Mouse (Mus musculus): ENCODE results near the gene Ift57. TPM values are rescaled to one million over a fixed set of nuclear protein-coding genes. Genes with fewer than 3 reads are reported as not detected.

Gene Ift57
- total RNA-seq, 2 experiments from 2014 or later = 7.9 to 8.6 TPM

DNA sequence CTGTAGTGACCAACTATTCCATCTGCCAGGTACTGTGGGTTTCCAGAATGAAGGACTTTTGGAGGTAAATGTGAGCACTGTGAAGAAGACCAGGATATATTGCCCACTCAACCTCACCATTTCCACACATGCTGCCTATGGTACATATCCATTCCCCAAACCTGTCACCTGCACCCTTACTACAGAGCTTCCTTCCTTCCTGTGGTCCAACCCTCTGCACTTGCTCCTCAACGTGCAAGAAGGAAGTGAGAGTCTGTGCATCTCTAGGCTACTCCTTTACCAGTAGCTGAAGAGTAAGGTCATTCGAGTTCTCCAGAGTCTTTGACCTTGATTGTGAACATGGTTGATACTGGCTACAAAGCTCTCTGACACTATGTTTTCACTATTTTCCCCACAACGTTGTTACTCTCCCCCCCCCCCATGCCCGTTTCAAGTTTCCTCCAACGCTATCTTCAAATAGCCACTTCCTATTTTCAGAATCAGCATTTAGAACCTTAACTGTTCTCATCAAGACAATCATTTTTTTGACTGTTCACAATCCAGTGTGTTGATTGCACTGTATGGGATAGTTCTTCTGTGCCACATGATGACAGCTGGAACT, 82.6 kb downstream of the Ift57 start:
- intact Hi-C loops (cut with DNase I) = no loop called here

DNA sequence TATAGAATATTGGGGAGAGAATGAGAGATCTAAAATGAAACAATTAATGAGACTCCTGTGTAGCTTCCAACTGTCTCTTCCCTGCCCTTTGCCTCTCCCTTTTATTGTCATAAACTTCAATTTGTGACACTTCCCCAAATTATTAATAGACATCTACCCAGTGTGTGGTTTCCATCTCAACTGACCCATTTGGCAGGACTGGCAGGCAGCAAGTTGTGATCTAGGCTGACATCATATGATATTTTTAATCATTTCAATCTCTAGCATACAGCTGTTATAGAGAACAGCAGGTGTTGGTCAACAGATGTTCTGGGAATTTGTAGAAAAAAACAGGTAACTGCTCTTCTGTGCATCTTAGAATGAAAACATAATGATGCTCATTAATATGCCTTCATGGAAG, 84.3 kb downstream of the Ift57 start:
- no peak overlapping the region for H3K4me3 ChIP-seq
- no peak for TF ChIP-seq CTCF (IDR thresholded peaks at IDR 0.05)
- intact Hi-C loops (cut with DNase I) = no loop called here
- no peak overlapping the region for H3K27ac ChIP-seq
- DNase-seq = no peak

More for the DNA sequence above, 82.6 kb downstream of the Ift57 start:
- no peak for DNase-seq
- H3K4me3 ChIP-seq = no peak overlapping the region
- no peak overlapping the region for H3K27ac ChIP-seq
- no peak for TF ChIP-seq CTCF (IDR thresholded peaks at IDR 0.05)

DNA sequence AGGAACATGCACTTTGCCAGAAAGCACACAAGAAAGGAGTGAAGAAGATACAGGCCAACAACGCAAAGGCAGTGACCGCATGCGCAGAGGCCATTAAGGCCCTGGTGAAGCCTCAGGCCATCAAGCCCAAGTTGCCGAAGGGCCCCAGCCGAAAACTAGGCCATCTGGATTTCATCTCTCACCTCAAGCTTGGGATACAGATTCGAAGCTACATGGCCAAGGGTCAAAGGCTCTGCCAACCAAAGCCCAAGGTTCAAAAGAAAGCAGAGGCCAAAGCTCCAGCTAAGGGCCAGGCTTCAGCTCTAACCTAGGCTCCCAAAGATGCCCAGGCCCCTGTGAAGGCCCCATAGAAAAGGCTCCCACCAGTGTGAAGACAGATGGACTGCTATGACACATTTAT, 87.1 kb downstream of the Ift57 start:
- DNase-seq = no peak
- no peak for TF ChIP-seq CTCF (IDR thresholded peaks at IDR 0.05)
- intact Hi-C loops (cut with DNase I) = no loop called here
- Histone ChIP-seq H3K27ac (no peak overlapping the region), H3K4me3 (no peak overlapping the region)

DNA sequence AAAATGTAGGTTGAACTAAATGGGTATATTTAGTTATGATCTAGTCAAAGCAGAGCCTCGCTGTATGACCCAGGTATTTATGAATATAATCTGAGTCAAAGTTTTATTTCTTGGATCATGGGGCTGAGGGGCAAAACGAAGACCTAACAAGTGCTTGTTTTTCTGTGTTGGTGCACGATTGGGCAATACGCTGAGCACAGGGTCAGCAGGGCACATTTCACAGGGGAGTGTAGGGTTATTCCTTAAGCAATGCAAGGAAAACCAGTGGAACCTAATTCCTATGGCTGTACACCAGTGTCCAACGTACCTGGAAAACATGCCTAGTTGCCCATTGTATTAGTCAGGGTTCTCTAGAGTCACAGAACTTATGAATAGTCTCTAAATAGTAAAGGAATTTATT, 88.7 kb downstream of the Ift57 start:
- no peak for TF ChIP-seq CTCF (IDR thresholded peaks at IDR 0.05)
- intact Hi-C loops (cut with DNase I) = no loop called here
- DNase-seq = no peak
- no peak overlapping the region for H3K27ac ChIP-seq
- no peak overlapping the region for H3K4me3 ChIP-seq

DNA sequence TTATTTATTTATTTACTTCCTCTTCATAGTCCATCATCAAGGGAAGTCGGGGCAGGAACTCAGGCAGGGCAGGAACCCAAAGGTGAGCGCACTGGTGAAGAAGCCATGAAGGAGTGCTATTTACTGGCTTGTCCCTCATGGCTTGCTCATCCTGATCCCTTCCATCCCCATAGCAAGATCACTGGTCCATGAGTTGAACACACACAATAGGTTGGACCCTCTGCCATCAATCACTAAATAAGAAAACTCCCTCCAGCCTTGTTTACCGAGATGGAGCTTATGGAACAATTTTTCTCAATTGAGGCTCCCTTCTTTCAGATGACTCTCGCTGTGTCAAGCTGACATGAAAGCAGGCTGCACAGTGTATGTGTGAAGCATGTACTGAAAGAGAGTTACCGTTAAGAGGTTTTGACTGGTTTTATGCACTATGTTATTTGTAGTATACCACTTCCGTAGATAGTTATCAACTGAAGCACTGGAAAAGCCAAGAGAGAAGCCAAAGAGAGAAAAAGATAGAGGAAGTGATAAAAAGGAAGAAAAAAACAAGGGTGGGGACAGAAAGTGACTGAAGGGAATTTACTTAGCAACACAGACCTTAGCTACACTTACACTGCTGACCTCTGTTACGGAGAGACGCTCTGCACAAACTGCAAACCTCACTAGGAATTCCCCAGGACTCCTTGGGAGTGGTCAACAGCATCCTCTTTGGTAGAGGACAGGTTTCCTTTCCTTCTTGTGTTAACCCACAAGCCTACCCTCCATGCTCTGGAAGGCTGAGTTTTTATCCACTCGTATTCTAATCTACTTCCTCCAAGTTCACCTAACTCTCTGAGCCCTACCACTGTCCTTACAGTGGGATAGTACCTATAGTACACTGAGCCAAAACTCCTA, 91.8 kb downstream of the Ift57 start:
- no peak for TF ChIP-seq CTCF (IDR thresholded peaks at IDR 0.05)
- Histone ChIP-seq H3K27ac (no peak overlapping the region), H3K4me3 (no peak overlapping the region)
- intact Hi-C loops (cut with DNase I) = no loop called here
- no peak for DNase-seq

DNA sequence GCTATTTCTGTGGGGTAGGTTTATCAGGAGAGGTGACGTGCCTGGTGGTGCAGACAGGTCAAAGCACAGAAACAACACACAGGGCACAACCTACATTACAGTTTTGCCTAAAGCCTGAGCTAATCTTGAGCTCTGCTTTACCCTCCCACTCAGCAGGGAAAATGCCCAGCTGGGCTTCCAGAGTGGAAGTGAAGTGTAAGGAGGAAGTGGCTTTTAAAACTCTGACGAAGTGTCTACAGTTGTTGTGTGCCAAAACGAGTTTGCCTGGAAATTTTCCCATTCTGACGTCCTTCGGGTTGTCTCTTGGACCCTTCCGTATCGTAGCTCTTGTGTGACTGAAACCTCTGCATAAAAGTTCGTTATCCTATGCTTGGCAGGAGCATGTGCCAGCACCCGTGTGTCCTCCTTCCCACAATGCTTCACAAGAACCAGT, 93.4 kb downstream of the Ift57 start:
- intact Hi-C loops (cut with DNase I) = no loop called here
- H3K27ac ChIP-seq = no peak overlapping the region
- no peak for TF ChIP-seq CTCF (IDR thresholded peaks at IDR 0.05)
- DNase-seq = peak; percentile 24
- H3K4me3 ChIP-seq = peak overlapping the region; percentile 40

DNA sequence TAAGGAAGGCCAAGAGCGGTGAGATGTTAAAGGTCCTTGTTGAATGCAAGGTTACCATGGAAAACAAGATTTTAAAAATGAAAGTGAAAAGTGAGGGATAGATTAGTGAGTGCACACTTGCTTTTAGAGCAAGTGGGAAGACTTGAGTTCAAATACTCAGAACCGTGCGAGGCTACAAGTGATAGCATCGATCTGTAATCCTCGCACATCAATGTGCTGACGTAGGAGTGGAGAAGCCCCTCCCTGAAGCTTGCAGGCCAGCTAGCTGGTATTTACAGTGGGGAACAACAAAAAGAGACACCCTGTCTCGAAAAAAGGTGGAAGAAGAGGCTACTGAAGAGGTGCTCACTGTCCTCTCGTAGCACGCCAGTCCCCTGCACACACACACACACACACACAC, 94.6 kb downstream of the Ift57 start:
- TF ChIP-seq CTCF (IDR thresholded peaks at IDR 0.05) = no peak
- H3K4me3 ChIP-seq = no peak overlapping the region
- H3K27ac ChIP-seq = no peak overlapping the region
- intact Hi-C loops (cut with DNase I) = no loop called here
- DNase-seq = no peak

DNA sequence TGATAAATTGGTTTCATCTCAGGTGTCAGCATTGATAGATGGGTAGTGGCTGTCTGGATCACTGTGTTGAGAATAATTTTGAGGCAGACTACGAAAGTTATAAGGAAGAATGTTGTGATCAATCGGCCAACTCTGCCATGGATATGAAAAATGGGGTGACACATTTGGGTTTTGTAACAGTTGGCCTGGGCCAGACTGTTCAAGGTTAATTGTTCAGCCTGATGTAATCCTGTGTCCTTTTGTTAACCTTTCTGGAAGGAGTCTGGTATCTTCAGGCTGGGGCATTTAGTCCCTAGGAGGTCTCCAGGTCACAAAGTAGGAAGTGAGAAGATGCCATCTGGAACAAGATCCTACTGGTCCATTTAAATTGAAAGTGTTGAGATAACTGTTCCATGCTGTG, 97.2 kb downstream of the Ift57 start:
- Histone ChIP-seq H3K27ac (no peak overlapping the region), H3K4me3 (no peak overlapping the region)
- no peak for DNase-seq
- intact Hi-C loops (cut with DNase I) = no loop called here
- TF ChIP-seq CTCF (IDR thresholded peaks at IDR 0.05) = no peak

DNA sequence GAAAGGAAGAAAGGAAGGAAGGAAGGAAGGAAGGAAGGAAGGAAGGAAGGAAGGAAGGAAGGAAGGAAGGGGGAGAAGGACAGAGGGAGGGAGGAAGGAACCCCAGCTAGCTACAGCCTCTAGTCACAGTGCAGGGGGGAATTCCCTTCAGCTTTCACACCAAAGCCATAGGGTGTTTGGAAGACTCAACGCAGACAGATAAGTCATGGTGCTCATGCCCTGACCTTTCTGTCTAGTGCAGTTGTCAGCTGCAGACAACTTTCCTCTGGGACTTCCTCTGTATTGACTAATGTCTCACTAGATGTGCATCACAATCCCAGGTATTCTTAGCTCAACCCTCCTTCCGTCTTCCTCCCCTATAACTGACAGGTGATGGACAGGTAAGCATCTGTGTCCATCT, 97.9 kb downstream of the Ift57 start:
- intact Hi-C loops (cut with DNase I) = no loop called here
- no peak for DNase-seq
- no peak overlapping the region for H3K4me3 ChIP-seq
- no peak for TF ChIP-seq CTCF (IDR thresholded peaks at IDR 0.05)
- H3K27ac ChIP-seq = no peak overlapping the region

DNA sequence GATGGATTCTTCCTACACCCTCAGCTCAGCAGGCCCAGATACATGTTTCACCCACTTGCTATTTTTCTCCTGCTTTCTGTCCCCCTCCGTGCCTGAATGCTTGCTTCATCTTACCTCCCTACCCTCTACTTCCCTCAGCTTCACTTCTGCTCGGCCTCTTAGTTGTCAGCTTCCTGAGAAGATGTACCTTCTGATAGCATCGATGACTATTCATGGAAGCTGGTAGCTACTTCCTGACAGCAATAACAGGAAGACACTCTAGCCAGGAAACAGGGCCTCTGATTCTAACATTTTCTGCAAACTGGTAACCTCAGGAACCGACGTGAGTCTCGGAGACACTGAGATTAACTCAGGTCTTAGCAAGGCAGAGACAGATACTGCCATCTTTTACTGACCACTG, 99.8 kb downstream of the Ift57 start:
- no peak for DNase-seq
- intact Hi-C loops (cut with DNase I) = no loop called here
- Histone ChIP-seq H3K4me3 (no peak overlapping the region), H3K27ac (peak overlapping the region; percentile 46; the same call in 1 of the 2 replicates)
- no peak for TF ChIP-seq CTCF (IDR thresholded peaks at IDR 0.05)

DNA sequence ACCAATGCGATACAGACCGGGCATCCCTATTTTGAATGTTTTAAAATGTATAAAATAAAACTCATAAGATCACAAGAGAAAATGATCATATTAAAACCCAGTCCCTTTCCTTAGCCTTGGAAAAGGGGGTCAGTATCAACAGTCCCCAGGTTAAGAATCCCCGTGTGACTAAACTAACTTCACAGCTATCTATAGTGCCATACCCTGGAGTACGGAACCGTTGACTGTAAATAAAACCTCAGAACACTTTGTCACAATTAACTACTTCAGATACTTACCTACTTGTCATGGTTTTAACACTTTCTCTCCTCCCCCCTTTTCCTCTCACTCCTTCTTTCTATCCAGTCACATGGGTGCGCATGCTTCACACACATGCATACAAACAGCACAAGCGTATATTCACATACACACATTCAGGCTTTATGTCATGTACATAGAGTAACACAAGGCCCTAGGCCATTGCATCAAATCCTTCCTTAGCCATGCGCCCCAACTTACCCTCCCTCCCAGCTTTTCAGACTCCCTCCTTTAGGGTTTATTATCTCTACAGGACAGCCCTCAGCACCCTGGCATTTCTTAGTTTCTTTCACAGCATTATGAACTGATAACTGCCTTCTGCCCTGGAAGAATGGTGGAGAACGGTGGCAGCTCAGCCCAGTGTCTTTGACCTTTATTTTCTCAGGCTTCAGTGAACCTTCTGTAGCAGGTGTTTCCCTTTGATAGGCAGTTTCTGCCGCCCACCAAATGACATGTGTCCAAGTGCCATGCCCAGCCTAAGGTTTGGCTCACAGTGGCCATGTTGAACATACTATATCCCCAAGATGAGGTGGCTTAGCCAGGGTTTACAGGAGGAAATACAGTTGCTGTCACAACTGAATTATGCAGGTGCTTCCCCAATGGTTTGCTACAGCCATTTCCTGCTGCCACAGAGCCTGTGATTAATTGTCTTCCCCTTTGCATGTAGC, 100.8 kb downstream of the Ift57 start, which contains the start of gene Cd47:
Gene Cd47, plus strand, starts transcription at position 937 of the 965 bp plus-strand sequence.
- Histone ChIP-seq H3K4me3 (no peak within 1 kb of the TSS), H3K27ac (no peak within 1 kb of the TSS)
- no peak for TF ChIP-seq CTCF (IDR thresholded peaks at IDR 0.05)
- intact Hi-C loops (cut with DNase I) = no loop called here
- no peak for DNase-seq

DNA sequence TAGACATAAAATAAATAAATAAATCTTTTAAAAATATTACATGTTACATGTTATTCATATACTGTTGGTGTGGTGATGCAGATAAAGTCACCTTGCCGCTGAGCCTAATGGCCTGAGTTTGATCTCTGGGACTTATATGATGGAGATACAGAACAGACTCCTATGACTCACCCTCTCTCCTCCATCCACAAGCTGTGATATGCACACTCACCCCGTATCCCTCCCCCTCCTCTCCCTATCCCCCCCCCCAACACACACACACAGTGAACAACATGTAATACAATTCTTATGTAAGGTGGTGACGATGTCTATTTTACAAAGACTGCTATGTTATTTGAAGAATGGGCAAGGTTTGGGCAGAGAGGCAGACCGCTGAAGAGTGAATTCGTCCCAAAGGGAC, 102.0 kb downstream of the Ift57 start:
- TF ChIP-seq CTCF (IDR thresholded peaks at IDR 0.05) = no peak
- no peak overlapping the region for H3K4me3 ChIP-seq
- DNase-seq = no peak
- intact Hi-C loops (cut with DNase I) = no loop called here
- no peak overlapping the region for H3K27ac ChIP-seq

Data from gastrocnemius, adult 2 months (tissue).